Mouse (Mus musculus) megakaryocyte, embryonic 14.5 days (primary cell): Measurements from ENCODE around the gene Arntl.

Source experiments
- FLI1 ChIP-seq: IDR thresholded peaks from 2 replicates; pipeline ENCODE4 v1.6.1; 2012; ENCODE audit warnings: low read length, inconsistent platforms, mixed read lengths
- GATA1 ChIP-seq: IDR thresholded peaks from 3 replicates; pipeline ENCODE4 v1.6.1; 2012; ENCODE audit warnings: mixed read lengths, low read length, inconsistent platforms, borderline replicate concordance

DNA sequence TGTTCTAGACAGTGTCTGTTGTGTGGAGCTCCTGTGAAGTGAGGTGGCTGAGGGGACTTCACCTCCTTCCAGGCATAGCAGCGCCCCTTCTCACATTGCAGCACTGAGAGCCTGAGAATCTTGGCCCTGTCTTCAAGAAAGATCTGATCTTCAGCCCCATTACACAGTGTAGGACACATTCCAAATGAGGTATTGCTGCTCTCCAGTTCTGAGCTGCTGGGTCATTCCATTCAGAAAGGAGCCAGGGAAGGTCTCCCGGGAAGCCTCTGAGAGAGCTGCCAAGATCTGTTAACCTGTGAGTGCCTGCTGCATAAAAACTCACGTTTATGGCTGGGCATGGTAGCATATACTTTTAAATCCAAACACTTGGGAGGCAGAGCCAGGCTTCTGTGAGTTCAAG is 5.7 kb upstream of the Arntl start:
- TF ChIP-seq GATA1 = no peak
- TF ChIP-seq FLI1 = no peak
